Mouse (Mus musculus) cerebellum, adult 2 months (tissue): ENCODE data around the gene Ugt2a1. TPM values are rescaled to one million over a fixed set of nuclear protein-coding genes. Genes with fewer than 3 reads are reported as not detected.
"Not testable (repeated sequence)": the region's sequence is repeated elsewhere in the genome, so short reads cannot be mapped to it uniquely, and the experiment has no call there.

Experiments used
- DNase-seq, 2 experiments: peaks; one replicate each; pipeline ENCODE4 v3.0.0; 2021
- H3K27ac ChIP-seq: fragments of 200-500 bp; 2 replicates; pipeline ENCODE4 v1.5.1; 2012; ENCODE audit warnings: low read length, control low read depth, inconsistent platforms; ENCODE audit not compliant: insufficient read depth
- H3K27me3 ChIP-seq: fragments of 200-500 bp; 2 replicates; pipeline ENCODE4 v1.6.1; 2012; ENCODE audit warnings: inconsistent platforms, mild to moderate bottlenecking, low read length, moderate library complexity; ENCODE audit not compliant: control insufficient read depth, insufficient read depth
- H3K4me1 ChIP-seq: fragments of 200-500 bp; 2 replicates; pipeline ENCODE4 v1.6.1; 2011; ENCODE audit warnings: low read length; ENCODE audit not compliant: control insufficient read depth, insufficient read depth
- H3K4me3 ChIP-seq: fragments of 200-500 bp; replicated peaks from 2 replicates; pipeline ENCODE3; 2011; ENCODE audit warnings: mild to moderate bottlenecking, low read depth, low read length, control low read depth; ENCODE audit not compliant: insufficient read depth
- CTCF ChIP-seq: fragments of 200-500 bp; IDR thresholded peaks from 2 replicates; pipeline ENCODE4 v1.5.1; 2011; ENCODE audit warnings: low read depth, mild to moderate bottlenecking, control low read depth, low read length, moderate library complexity, borderline replicate concordance; ENCODE audit not compliant: insufficient read depth
- POLR2A ChIP-seq: fragments of 200-500 bp; IDR thresholded peaks from 2 replicates; pipeline ENCODE4 v1.6.1; 2011; ENCODE audit warnings: low read length, control low read depth, borderline replicate concordance; ENCODE audit not compliant: insufficient read depth
- WGBS: fragments of 180-500 bp; shearing (Covaris S2); methylation state at CpG from one replicate; pipeline ENCODE4 v1.1.7; 2018; 5-methylcytosine and 5-hydroxymethylcytosine counted together
- polyA plus RNA-seq: library from polyadenylated mRNA; depleted of rRNA; stranded (reverse); fragments of >200 nt; gene quantifications from 2 replicates; pipeline ENCODE4 v1.2.3, GENCODE M21; 2012

Gene Ugt2a1
- polyA plus RNA-seq, 1 experiment = not detected

- TF ChIP-seq CTCF = no peak
- TF ChIP-seq POLR2A = no peak
- H3K27ac ChIP-seq = no peak overlapping the region
- H3K4me3 ChIP-seq = no peak overlapping the region
- no peaks in the 10 kb centered on the region for H3K4me1 ChIP-seq
- DNase-seq = no peak
- H3K27me3 ChIP-seq = no peaks in the 10 kb centered on the region
Measured at GRCm38 (mm10) chr5:87498936-87499335, 8.3 kb upstream of the Ugt2a1 start.

GRCm38 (mm10) chr5:87486706-87487105 lies 4.0 kb downstream of the Ugt2a1 start, which contains the start of gene Gm43638:
Gene Gm43638 (minus strand): TSS chr5:87486806.
- H3K4me1 ChIP-seq, H3K27ac ChIP-seq, H3K27me3 ChIP-seq, DNase-seq, H3K4me3 ChIP-seq: not testable (repeated sequence)
- 88% methylated on average over 1 of the region's 1 CpGs for WGBS

- H3K4me1 ChIP-seq = no peaks in the 10 kb centered on the region
- DNase-seq = no peak
- no peak within 1 kb of the TSS for H3K27ac ChIP-seq
- H3K27me3 ChIP-seq = no peaks in the 10 kb centered on the region
- TF ChIP-seq POLR2A (no peak), CTCF (no peak)
- no peak within 1 kb of the TSS for H3K4me3 ChIP-seq
- 73% methylated on average over 5 of the region's 5 CpGs for WGBS
Measured at GRCm38 (mm10) chr5:87482160-87482559, 8.5 kb downstream of the Ugt2a1 start, which contains the start of gene Ugt2a2. Gene Ugt2a2 (minus strand): TSS chr5:87482260.

GRCm38 (mm10) chr5:87458810-87459209 lies 31.9 kb downstream of the Ugt2a1 start:
- no peak for TF ChIP-seq POLR2A
- no peak for TF ChIP-seq CTCF
- DNase-seq = no peak
- Histone ChIP-seq H3K4me3 (no peak overlapping the region), H3K4me1 (no peaks in the 10 kb centered on the region), H3K27ac (no peak overlapping the region), H3K27me3 (no peaks in the 10 kb centered on the region)
- 27% methylated on average over 1 of the region's 1 CpGs for WGBS

GRCm38 (mm10) chr5:87457701-87458100 lies 33.0 kb downstream of the Ugt2a1 start:
- DNase-seq = no peak
- H3K27ac ChIP-seq = no peak overlapping the region
- TF ChIP-seq CTCF (no peak), POLR2A (no peak)
- no peaks in the 10 kb centered on the region for H3K4me1 ChIP-seq
- no peak overlapping the region for H3K4me3 ChIP-seq
- no peaks in the 10 kb centered on the region for H3K27me3 ChIP-seq

GRCm38 (mm10) chr5:87456216-87456850 lies 34.3 kb downstream of the Ugt2a1 start:
- 91% methylated on average over 3 of the region's 3 CpGs for WGBS
- no peak overlapping the region for H3K4me3 ChIP-seq
- H3K27ac ChIP-seq = no peak overlapping the region
- H3K27me3 ChIP-seq = no peaks in the 10 kb centered on the region
- TF ChIP-seq CTCF (no peak), POLR2A (no peak)
- DNase-seq = no peak
- H3K4me1 ChIP-seq = no peaks in the 10 kb centered on the region

GRCm38 (mm10) chr5:87455519-87455918 lies 35.2 kb downstream of the Ugt2a1 start:
- TF ChIP-seq CTCF (no peak), POLR2A (no peak)
- DNase-seq = no peak
- Histone ChIP-seq H3K4me3 (no peak overlapping the region), H3K27ac (no peak overlapping the region), H3K27me3 (no peaks in the 10 kb centered on the region), H3K4me1 (no peaks in the 10 kb centered on the region)

GRCm38 (mm10) chr5:87452514-87452913 lies 38.2 kb downstream of the Ugt2a1 start:
- not testable (repeated sequence) for H3K27ac ChIP-seq, DNase-seq, H3K4me3 ChIP-seq, H3K4me1 ChIP-seq, H3K27me3 ChIP-seq
- 62% methylated on average over 4 of the region's 5 CpGs for WGBS
